Mouse (Mus musculus) olfactory bulb, adult 2 months (tissue): ENCODE measurements around the gene Ccdc194. TPM values are rescaled to one million over a fixed set of nuclear protein-coding genes. Genes with fewer than 3 reads are reported as not detected.
A peak's percentile ranks its signal among the peaks of the same experiment; 100 is the strongest.

Experiments used
- H3K27ac ChIP-seq: fragments of 200-500 bp; 2 replicates; pipeline ENCODE4 v1.5.1; 2012; ENCODE audit warnings: low read depth, low read length; ENCODE audit not compliant: insufficient read depth
- H3K4me1 ChIP-seq: fragments of 200-500 bp; 2 replicates; pipeline ENCODE4 v1.6.1; 2012; ENCODE audit warnings: low read length; ENCODE audit not compliant: control insufficient read depth, insufficient read depth
- H3K4me3 ChIP-seq: fragments of 200-500 bp; 2 replicates; pipeline ENCODE4 v1.5.1; 2012; ENCODE audit warnings: mild to moderate bottlenecking, low read depth, low read length, moderate library complexity; ENCODE audit not compliant: insufficient read depth
- CTCF ChIP-seq: fragments of 200-500 bp; IDR thresholded peaks from 2 replicates; pipeline ENCODE4 v1.5.1; 2012; ENCODE audit warnings: low read depth, mild to moderate bottlenecking, low read length, moderate library complexity; ENCODE audit not compliant: insufficient read depth
- POLR2A ChIP-seq: fragments of 200-500 bp; IDR thresholded peaks from 2 replicates; pipeline ENCODE4 v1.6.1; 2012; ENCODE audit warnings: mild to moderate bottlenecking, low read depth, low read length, moderate library complexity; ENCODE audit not compliant: insufficient read depth
- WGBS: fragments of 180-500 bp; shearing (Covaris S2); methylation state at CpG from one replicate; pipeline ENCODE4 v1.1.7; 2018; 5-methylcytosine and 5-hydroxymethylcytosine counted together
- polyA plus RNA-seq: library from polyadenylated mRNA; stranded (reverse); fragments of >200 nt; gene quantifications from 2 replicates; pipeline ENCODE4 v1.2.4, GENCODE M21; 2012; ENCODE audit warnings: low replicate concordance; ENCODE audit not compliant: missing spikeins, insufficient read depth, insufficient read length

The Ccdc194 gene
- polyA plus RNA-seq, 1 experiment = not detected

DNA sequence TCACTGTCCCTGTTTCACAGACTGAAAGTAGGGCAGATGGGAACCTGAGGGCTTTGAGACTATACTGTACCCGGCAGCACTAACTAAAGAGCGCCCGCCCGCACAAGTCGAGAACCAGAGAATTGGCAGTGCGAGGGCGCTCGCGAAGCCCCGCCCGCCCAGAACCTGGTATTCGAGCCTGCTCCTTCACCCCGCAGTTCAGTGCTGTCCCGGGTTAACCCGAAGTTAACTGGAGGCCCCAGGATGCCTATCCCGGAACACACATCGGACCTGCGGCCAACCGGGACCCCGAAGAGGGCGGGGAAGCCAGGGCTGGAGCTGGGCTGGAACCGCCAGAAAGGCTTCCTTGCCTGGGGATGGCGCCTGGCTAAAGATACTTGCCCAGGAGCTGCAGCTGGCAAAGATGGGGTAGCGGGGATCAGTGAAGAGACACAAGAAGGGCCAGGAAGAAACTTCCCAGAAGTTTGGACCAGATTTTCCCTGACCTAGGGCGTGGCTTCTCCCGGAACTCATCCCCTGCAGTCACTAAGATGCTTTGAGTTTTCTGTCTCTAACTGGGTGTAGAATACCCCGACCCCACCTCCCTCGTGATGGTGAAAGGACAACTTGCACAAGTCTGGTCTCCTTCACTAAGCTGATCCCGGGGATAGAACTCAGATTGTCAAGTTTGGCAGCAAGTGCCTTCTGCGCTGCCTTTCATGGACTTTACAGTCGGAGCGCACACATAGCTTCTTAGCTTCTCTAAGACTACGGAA is 37.6 kb downstream of the Ccdc194 start, which contains the start of gene Gtpbp3:
TSS of gene Gtpbp3 (plus strand) at position 413 of the 755 bp plus-strand sequence.
- WGBS = under 1% methylated on average over 33 of the region's 33 CpGs
- H3K4me3 ChIP-seq = peak within 1 kb of the TSS; percentile 78
- H3K4me1 ChIP-seq = peaks cover 22% of the 10 kb centered on the region
- no peak for TF ChIP-seq POLR2A
- TF ChIP-seq CTCF = no peak
- H3K27ac ChIP-seq = no peak within 1 kb of the TSS

DNA sequence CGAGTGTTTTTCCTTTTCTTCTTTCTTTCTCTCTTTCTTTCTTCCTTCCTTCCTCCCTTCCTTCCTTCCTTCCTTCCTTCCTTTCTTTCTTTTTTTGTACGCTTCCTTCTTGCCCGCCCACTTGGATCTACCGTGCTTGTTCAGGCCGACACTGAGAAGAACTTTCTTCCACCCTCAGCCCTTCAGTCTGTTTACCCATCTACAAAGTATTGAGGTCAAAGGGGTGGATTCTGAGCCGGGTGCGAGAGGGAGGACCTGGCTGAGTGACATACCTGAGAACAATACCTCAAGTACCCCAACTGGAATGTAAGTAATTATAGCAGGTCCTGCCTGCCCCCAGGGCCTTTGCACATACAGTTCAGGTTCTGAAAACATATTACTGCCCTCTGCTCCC is 39.4 kb downstream of the Ccdc194 start:
- TF ChIP-seq POLR2A (no peak), CTCF (no peak)
- Histone ChIP-seq H3K4me1 (peaks cover 22% of the 10 kb centered on the region), H3K4me3 (peak overlapping the region; percentile 95), H3K27ac (peak overlapping the region; percentile 20; the same call in 1 of the 2 replicates)
- WGBS = 5% methylated on average over 7 of the region's 7 CpGs

DNA sequence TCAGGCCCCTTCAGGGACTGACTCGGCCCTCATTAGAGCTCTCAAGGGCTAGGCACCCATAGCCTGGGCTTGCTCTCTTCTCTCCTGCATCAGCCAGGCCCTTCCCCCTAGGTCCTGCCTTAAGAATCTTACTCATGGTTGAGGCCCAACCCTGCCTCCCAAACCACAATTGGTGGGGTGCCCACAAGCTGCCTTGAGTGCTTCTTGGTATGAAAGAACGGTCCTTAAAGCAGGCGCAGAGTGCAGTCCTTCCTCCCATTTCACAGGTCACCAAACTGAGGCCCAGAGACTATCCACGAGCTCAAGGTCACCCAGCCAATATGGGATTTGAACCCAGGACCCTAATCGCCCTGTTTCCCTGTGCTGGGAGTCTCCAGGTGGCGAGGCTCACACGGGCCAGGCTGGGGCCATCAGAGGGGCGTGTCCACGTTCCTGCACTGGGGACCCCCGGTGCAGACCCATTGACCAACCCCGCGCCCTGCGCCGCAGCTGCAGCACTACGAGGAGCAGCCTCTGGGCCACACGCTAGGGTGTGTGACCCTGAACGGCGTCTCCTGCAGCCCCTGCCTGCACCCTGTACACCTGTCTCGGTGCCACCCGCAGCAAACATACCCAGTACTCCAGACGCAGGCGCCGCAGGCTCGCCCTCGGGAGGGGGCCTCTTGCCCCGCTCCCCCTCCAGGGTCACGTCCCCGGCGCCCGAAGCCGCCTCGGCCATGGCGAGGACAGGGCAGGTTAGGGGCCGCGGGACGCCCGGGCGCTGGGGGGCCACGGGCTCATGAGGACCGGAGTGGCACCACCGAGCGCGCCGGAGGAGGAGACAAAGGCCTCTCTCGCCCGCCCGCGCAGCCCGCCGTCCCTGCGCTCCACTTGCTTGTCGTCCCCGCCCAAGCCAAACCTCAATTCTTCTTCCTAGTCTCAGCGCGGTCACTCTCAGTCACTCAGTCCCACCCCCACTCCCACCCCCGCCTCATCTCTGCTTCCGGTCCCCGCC is 40.1 kb downstream of the Ccdc194 start, which contains the start of gene Ano8:
TSS of gene Ano8 (minus strand) at position 822 of the 994 bp plus-strand sequence.
- TF ChIP-seq POLR2A = 0 out of 2 replicates have a peak, but pooled peaks have one; percentile 17
- no peak for TF ChIP-seq CTCF
- Histone ChIP-seq H3K4me3 (peak within 1 kb of the TSS; percentile 95), H3K4me1 (peaks cover 22% of the 10 kb centered on the region), H3K27ac (peak within 1 kb of the TSS; percentile 76)
- WGBS = 5% methylated on average over 56 of the region's 58 CpGs

DNA sequence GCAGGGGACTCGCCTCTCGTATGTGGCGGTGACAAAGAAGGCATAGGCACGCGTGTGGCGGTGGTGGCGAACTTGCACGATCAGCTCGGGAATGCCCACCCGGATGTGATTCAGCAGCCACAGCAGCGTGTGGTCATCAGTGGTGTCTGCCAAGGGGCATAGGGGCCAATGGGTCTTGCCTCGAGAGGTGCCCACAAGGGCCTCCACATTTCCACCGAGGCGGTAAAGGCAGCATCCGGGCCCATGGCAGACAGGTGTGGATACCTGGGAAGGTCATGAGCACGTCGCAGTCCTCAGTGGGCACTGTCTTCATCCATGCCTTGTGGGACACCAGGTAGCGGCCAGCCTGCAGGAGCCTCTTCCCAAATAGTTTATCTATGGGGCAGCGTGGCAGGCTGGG is 40.8 kb downstream of the Ccdc194 start:
- no peak overlapping the region for H3K27ac ChIP-seq

DNA sequence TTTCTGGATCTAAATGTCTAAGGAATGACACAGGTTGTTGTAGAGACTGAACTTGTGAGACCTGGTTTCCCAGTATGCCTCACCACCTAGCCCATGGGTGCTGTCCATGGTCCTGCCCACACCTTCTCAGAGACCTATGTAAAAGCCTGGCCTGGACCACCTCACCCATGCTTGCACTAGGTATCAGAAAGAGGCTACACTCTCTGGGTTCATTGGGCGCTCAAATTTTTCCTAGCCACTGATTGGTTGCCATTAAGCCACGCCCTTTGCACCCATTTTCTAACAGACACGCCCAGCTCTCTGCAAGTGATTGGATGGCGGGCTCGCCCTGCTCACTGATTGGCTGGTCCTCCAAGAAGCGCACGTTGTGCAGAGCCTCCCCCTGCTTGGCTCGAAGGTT is 41.6 kb downstream of the Ccdc194 start:
- TF ChIP-seq POLR2A (no peak), CTCF (no peak)
- H3K27ac ChIP-seq = no peak overlapping the region
- peaks cover 18% of the 10 kb centered on the region for H3K4me1 ChIP-seq
- 60% methylated on average over 8 of the region's 8 CpGs for WGBS
- no peak overlapping the region for H3K4me3 ChIP-seq

More for the DNA sequence above, 40.8 kb downstream of the Ccdc194 start:
- Histone ChIP-seq H3K4me3 (peak overlapping the region; percentile 95), H3K4me1 (peaks cover 22% of the 10 kb centered on the region)
- 92% methylated on average over 19 of the region's 19 CpGs for WGBS
- TF ChIP-seq POLR2A (no peak), CTCF (no peak)

DNA sequence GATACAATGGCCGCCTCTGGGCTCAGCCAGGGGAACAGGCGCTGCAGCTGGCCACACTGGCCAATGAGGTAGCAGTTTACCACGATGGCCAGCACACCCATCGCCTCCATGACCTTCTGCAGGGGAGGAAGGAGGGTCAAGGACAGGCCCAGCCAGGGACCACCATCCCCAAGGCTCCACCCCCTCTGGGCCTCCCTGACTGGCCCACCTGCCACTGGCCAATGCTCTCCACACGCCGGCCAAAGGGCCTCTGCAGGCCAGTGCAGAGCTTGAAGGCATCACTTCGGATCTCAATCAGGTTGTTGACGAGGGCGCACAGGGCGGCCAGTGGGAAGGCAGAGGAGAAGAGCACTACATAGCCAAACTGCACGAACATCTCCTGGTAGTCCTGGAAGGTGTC is 46.6 kb downstream of the Ccdc194 start:
- WGBS = 91% methylated on average over 11 of the region's 11 CpGs
- no peak for TF ChIP-seq POLR2A
- no peak for TF ChIP-seq CTCF
- no peak overlapping the region for H3K4me3 ChIP-seq
- peaks cover 17% of the 10 kb centered on the region for H3K4me1 ChIP-seq
- H3K27ac ChIP-seq = no peak overlapping the region

DNA sequence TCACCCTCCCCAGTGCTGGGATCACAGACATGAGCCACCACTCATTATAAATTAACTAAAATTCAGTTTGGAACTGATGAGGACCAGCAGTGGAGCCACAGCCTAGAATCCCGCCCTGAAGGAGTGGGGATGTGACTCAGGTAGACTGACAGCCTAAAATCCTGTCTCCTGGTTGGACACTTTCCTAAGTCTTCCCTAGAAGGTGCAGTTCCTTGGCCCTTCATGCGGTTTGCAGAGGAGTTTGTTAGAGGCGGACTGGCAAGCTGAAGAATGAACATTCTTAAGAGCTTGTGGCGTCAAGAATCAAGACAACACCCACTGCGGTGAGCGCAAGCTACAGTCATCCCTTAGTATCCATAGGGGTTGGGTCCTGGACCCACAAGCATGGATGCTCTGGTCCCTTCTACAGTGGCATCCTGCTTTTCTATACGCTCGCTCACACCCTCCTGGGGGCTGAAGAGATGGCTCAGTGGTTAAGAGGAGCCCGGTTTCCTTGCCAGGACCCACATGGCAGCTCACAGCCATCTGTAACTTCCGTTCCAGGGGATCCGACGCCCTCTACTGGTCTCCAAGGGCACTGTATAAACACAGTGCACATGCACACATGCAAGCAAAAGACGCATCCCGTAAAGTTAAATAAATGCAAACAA is 48.2 kb downstream of the Ccdc194 start:
- no peak for TF ChIP-seq POLR2A
- no peak for TF ChIP-seq CTCF
- Histone ChIP-seq H3K4me1 (peaks cover 17% of the 10 kb centered on the region), H3K4me3 (peak overlapping the region; percentile 8; the same call in 1 of the 2 replicates), H3K27ac (no peak overlapping the region)
- WGBS = 46% methylated on average over 14 of the region's 14 CpGs

DNA sequence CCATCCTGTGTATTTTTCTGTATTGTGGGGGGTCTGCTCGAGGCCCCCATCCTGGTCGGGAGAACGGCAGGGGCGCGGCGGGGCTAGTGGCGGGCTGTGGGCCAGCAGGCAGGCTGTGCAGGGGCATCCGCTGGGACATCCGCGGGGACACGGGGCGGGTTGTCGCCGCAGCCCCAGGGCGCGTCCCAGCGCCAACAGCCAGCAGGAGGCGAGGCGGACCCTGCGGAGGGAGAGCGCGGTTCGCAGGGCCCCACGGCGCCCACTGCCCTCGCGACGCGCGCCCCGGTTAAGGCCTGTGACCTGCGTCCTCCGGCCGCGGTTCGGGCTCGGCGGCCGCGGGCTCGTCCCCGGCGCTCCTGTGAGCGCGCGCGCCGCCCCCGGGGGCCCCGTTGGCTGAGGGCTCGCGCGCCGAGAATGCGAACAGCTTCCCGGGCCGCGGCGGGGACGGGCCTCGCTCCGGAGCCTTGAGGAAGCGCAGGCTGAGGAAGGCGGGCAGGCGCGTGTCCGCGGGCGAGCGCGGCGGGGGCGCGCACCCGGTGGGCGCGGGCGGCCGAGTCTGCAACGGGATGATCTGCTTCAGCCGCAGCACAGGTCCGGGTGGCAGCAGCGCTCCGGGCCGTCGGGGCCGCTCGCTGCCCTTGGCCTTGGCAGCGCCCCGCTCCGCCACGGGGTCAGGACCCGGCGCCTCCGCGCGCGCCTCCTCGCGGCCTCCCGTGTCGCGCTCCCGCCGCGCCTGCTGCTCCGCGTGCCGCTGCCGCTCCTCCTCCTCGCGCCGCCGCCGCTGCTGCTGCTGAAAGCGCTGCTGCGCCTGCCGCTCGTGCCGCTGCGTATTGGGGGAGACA is 49.2 kb downstream of the Ccdc194 start:
- peak; percentile 16; the same call in 1 of the 2 replicates for TF ChIP-seq POLR2A
- no peak for TF ChIP-seq CTCF
- Histone ChIP-seq H3K27ac (peak overlapping the region; percentile 73), H3K4me3 (peak overlapping the region; percentile 57), H3K4me1 (peaks cover 17% of the 10 kb centered on the region)
- WGBS = under 1% methylated on average over 109 of the region's 121 CpGs
